Mouse (Mus musculus): ENCODE results near the gene Rpl29.

DNA sequence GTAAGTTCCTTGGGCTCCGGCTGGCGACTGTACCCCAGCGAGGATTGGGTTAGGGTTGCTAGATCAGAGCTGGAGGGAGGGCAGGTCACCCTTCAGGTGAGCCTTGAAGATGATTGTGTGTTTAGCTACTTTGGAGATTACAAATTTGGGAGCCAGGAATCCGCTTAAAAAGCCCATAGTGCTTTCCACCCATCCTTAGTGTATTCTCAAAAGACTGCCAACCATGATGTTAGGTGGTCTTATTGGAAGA, 686 bp downstream of the Rpl29 start:
- TF ChIP-seq POLR2A (IDR thresholded peaks at IDR 0.05; ENCODE audit: borderline replicate concordance, insufficient read depth, low read length) (no peak), CTCF (IDR thresholded peaks at IDR 0.05; ENCODE audit: borderline replicate concordance, insufficient read depth, low read depth, low read length) (no peak)
